Mouse (Mus musculus): ENCODE data around the gene Nmbr.

GRCm38 (mm10) chr10:14789969-14790368, 84.6 kb downstream of the Nmbr start:
- TF ChIP-seq CTCF (IDR thresholded peaks at IDR 0.05; ENCODE audit: low read depth, low read length) = no peak
- TF ChIP-seq POLR2A (IDR thresholded peaks at IDR 0.05; ENCODE audit: insufficient read depth, low read length) = no peak
